Mouse (Mus musculus): ENCODE results near the gene Prkcz. TPM values are rescaled to one million over a fixed set of nuclear protein-coding genes. Genes with fewer than 3 reads are reported as not detected.
"Not testable (repeated sequence)": the region's sequence is repeated elsewhere in the genome, so short reads cannot be mapped to it uniquely, and the experiment has no call there.

Prkcz gene
- total RNA-seq, 4 experiments from 2014 or later, result 4.1 to 7.8 (median 5.5) TPM

DNA sequence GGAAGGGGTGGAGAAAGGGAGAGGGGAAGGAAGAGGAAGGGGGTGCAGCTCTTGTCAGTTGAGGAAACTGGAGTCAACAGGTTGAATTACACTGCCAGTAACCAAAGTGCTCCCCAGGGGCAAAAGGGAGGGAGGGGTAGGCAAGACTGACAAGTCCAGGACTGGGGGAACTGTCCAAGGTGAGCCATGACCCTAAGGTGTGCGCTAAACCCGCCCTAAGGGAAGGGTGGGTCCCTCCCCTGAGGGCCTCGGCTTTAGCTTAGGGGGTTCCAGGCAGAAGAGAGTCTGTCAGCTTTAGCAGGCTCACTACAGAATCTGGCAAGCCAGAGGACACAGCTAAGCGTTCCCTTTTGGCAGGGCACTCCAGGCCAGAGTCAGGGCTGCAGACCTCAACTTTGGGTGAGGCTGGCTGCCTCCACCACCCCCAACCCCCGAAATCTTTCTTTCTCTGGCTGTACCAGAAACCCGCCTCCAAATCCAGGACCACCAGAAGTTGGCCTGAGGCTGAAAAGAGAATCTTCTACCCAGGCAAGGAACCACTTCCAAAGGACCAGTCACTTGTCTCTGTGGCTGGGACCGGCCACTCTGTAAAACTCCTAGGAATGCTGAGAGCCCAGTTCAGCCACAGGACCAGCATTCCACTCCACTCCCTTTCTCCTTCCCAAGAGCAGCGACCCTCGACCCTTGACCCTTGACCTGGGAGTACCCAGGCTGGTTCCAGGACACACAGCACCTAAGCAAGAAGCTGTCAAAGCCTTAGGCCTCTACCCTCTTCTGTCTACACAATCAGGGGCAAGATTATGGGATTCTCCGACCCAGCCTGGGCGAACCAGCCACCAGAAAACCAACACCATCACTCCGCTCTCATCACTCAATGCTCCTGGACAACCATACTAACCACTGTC is 1.3 kb downstream of the Prkcz start:
- no peak for DNase-seq (ENCODE audit: low spot score)

DNA sequence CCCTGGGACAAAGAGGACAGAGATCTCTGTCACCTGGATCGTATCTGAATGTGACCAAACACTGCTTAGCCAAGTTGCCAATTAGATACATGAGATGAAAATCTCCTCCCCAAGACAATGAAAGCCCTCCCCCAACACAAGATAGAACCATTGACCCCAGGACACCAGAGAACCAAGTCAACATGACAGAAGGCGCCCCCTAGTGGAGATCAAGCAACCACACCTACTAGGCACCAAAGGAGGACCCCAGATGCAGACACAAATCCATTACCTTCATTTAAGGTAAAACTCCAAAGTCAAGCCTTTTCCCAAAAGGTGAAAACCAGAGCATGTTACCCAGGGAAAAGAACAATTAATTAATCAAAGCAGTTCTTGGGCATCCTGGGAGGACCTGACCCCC is 3.6 kb downstream of the Prkcz start:
- DNase-seq (ENCODE audit: low spot score), result no peak

DNA sequence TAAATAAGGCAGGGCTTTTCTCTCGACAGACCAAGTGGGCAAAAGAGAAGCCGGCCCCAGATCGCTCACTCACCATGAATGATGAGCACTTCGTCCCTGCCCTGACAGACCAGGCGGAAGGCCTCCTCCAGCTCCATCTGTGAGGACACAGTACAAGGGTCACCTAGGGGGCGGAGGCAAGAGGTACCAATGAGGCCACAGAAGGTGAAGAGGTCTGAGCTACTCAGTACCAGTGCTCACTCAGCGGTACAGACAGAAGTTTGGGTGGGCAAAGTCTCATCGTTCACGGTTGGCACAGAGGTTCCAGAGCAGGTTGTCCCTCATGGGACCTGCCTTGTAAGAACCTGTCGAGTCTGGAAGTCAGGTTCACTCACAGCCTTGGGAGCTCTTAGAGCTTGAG is 4.8 kb downstream of the Prkcz start:
- no peak for DNase-seq (ENCODE audit: low spot score)

DNA sequence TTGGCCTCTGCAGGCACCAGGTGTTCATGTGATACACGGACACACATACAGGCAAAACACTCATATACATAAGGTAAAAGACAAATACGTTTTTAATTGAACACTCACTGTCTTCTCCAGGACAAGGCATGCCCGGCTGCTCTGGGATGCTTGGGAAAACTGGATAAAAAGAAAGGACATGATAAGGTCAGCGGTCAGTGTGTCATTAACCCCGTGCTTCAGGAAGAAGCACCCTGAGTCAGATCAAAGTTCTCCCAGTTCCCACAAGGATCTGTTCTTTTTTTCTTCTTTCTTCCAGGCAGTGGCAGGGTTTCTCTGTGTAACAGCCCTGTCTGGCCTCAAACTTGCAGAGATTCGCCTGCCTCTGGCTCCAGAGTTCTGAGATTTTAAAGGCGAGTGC is 6.6 kb downstream of the Prkcz start:
- DNase-seq (ENCODE audit: low spot score), result no peak

DNA sequence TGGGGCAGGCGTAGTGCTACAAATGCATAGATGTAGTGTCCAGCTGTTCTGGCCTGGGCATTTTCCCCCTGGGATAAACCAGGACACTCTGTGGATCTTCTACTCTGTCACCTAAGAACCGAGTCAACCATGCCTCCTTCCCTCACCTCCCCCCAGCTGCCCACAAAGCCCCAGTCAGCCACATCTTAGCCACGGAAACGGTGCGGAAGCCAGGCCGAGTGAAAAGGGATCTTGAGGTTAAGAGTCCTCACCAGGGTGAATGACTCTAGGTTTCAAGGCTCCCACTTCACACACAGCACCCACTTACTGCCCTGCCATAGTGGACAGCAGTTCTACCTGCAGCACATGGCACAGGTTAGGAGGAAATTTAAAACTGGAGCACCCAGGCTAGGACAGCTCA is 7.1 kb downstream of the Prkcz start:
- DNase-seq (ENCODE audit: low spot score), result no peak

DNA sequence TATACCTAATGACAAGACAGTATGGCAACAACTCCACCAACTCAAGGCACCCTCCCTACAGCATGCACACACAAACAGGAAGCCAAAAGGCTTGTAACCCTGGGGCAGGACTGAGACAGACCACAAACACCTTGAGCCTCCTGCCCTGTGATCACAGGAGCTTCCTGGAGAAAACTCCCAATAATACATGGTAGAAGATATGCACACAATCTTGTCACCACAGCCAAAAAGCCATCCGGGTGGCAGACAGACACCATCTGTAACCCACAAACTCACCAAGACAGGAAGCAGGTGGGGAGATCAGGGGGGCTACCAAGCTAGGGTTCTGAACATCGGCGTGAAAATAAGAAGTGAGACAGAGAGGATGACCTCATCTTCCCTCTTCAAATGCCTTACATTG is 8.6 kb downstream of the Prkcz start:
- no peak for DNase-seq (ENCODE audit: low spot score)

DNA sequence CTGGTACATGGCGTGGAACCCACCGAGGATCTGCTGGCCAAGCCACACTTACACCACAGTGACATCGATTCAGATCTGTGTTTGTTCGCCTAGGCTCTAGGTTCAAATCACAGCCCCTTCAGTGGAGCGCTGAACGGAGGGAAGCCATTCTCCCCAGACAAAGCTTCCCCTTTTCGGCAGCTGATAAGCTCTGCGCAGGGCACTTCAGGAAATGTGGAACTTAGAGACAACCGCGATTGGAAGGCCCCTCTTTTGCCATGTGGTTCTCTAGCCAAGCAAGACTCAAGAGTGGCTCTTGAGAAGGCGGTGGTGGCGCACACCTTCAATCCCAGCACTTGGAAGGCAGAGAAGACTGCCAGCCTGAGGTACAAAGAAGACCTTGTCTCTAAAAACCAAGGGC is 14.8 kb downstream of the Prkcz start:
- no peak for DNase-seq (ENCODE audit: low spot score)

DNA sequence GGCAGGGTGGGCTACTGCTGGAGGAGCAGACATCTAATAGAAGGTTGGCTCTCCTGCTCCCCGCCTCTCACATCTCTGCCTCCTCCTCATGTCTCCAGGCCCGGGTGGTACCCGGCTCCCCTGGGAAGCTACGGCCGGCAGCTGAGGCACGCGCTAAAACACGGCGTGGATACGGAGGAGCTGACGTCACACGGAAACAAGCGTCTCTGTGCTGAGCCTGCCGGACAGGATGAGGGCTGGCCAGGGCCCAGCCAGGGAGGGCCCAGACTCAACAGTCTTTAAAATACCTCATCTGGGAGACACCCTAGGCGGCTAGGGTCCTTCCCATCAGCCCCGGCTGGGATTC is 15.6 kb downstream of the Prkcz start:
- DNase-seq (ENCODE audit: low spot score), result peak; percentile 58

DNA sequence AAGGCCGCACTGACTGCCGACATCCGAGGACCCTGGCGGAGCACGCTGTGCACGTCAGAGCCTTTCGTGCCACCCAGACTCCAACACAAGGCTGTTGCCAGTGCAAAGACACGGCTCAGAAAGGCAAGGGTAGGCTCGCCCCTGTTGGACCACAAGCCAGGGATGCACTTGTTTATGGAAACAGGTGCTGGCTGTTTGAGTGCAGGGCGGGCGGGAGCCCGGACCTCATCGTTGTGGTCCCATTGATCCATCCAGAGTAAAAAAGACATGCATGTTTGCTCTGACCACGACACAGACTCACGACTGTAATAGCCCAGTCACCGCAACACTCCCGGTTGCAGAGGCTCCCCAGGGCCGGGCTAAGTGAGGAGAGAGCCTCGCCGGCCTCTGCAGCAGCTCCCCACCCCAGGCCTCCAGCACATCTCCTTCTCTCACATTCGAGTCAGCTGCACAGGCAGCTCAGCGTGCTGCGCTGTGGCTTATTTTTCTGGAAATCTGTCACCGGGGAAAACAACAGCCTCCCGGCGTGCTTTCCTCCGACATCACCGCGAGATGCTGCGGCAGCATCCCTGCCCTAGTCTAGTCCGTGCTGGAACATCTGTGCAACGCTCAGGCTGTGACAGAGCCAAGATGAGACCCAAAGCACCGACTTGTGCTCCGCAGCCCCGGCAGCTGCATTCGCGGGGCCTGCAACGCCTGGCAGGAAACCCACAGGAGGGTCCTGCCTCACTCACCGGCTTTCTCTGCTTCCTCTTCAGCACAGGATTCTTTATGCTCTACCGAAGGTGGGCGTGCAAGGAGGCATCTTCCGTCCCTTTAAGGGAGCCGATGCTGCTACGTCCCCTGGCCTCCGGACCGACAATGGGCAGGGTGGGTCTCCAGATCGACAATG is 16.2 kb downstream of the Prkcz start:
- no peak for DNase-seq (ENCODE audit: low spot score)

DNA sequence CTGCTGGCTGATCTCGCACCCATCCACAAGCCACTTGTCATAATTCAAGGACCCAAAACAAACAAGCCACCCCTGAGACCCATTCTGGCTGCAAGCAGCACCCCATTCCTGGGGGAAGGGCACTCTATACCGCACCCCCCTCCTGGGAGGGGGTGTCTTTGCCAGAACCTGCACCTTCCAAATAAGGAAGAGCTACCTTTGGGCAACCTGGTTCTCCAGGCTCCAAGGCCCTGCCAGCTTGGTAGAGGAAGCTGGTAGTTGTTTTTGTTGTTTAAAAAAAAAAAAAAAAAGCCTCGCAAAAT is 16.9 kb downstream of the Prkcz start:
- DNase-seq (ENCODE audit: low spot score), result no peak

DNA sequence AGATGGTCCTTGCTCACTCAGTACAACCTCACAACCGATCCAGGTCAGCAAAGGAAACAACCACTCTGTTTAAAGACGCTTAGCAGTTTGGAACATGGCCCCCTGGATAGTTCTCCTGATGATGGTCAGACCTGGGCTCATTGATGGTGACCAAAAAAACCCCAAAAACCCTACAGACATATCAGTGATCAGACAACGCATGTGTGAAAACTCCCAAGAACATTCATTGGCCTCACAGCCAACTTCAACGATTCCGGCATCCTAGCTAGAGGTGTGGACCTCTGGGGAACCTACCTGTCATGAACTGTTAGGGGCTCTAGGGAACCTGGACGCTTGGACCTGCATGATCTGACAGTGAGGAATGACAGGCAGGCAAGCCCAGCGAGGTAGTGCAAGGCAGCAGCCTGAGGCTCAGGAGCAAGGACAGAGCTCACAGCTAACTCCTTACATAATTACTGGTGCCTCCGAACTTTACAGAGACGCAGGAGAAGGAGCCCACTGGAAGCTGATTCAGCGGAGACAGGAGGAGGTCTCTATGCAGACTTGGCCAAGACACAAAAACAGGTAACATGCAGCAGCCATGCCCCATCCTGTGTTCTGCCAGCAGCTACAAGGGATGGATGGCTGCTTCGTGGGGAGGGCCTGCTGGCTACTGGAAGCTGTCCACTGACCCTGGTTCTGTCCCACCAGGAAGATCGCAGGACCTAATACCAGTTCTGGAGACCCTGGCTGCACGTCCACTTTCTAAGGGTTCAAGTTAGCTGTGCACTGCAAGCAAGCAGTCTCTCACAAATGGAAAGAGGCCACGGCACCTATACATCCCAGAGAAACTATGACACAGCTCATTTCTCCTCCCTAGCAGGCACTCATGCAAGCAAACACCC is 17.5 kb downstream of the Prkcz start:
- no peak for DNase-seq (ENCODE audit: low spot score)

DNA sequence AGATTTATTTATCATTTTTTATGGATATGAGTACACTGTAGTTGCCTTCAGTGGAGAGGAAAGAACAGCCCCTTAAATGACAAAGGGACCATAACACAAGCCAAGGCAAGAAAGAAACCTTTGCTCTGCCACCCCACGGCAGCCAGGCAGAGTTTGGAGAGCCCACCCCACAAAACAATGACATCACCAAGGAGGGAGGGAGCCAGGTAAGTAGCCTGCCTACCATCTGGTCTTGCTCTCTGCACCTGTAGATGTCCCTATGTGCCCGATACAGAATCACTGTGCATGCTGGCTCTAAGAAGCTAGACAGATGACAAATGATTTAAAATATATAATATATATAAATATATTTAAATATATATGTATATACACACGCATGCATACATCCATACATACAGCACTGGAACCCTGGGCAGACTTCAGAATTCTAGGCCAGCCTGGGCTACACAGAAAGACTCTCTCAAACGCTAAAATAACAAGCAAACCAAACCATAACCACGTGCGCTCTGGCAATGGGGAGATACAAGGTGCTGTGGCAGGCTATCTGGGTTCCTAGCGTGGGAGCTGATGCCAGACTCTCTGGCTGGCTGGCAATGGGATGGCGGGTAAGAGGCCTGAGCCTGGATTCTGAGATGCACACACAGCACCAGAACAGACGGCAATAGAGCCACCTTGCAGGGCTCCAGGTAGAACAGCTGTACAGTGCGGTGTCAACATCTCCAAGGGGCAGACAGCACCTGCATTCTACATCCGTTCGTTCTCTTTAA is 24.7 kb downstream of the Prkcz start:
- DNase-seq (ENCODE audit: low spot score), result no peak

DNA sequence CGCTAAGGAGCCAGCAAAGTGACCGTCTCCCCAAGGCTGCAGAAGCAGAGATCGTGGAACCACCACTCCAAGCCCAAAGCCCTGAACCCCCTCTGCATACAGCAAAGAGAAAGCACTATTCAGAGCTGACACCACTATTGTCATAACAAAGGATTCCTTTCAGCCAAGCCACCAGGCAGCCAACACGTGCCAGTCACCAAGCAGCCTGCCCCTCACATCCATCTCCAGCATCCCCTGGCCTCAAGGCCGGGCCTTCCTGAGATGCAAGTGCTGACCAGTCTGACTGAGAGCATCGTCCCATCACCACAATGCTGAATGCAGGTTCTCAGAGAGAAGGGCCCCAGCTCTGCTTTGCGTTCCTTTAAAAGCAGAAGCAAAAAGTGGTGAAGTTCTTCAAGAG is 28.9 kb downstream of the Prkcz start:
- no peak for DNase-seq (ENCODE audit: low spot score)

DNA sequence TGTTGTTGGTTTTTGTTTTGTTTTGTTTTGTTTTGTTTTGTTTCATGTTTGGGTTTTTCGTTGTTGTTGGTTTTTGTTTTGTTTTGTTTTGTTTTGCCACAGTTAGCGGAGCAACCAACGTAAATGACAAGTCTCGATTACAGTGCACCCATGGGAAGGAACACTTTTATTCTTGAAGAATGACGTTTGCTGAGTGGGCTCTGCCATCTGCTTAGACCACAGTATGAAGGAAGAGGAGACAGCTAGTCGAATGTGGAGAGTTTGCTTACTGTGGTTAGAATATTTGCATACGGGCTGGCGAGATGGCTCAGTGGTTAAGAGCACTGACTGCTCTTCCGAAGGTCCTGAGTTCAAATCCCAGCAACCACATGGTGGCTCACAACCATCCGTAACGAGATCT is 32.8 kb downstream of the Prkcz start:
- not testable (repeated sequence) for DNase-seq (ENCODE audit: low spot score)

DNA sequence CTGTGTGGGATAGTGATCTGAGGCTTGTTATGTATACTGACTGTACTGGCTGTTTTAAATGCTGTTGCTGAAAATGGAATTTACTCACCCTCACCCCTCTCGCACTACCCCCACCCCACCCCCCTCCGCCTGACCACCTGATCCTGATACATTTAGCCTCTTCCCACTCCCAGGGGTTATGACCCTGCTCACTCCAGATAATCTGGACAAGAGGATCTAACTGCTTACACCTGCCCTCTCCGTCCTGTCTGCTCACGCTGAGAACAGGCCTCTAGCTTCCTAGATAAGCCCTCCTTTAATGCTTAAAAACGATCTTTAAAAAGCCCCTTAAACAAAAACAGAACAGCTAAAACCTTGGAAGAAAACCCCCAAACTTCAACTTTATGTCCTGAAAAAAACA is 35.4 kb downstream of the Prkcz start:
- no peak for DNase-seq (ENCODE audit: low spot score)

DNA sequence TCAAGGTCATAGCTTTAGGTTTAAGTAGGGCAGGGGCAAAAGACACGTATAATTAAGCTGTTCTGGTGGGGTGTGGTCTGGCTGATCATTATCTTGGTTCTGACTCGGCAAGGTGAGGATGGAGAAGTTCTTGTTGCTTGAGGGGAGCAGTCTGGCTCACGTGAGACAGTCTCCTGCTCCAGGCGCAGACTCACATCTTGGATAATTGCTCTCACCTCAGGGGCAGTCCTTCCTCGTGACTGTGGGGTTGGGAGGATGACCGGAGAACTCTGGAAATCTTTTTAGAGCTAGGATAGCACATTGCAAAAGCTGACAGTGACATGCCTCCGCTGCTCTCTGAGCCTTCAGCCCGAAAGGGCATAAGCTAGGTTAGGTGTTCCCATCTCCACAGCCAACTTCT is 36.6 kb downstream of the Prkcz start:
- no peak for DNase-seq (ENCODE audit: low spot score)

DNA sequence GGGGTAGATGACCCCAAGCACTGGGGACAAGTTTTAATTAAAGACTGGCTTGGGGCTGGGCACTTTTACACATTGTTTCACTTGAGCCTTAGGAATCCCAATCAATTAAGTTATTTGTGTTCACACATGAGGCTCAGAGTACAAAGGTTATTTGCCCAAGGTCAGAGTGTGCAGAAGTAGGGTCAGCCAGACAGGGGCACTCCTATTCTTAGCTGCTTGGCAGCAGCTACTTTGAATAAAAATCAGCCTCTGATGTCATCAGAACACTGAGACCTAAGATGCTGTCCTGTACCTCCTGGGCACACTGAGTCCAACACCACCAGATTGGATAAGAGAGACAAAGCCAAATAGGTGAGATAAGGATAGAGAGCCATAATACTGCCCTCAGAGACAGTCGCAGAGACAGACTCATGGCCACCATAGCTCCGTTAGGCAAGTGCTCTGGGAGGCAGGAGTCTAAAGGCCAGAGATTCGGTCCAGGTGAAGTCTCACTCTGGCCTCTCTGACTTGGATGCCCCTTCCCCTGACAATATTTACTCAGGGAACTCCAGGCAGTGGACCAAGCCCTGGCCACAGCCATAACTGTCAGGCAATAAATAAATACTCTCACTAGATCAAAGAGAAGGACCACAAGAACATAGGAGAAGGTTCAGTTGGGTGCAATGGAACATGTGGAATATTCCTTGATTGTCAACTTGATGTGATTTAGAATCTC is 37.9 kb downstream of the Prkcz start:
- no peak for DNase-seq (ENCODE audit: low spot score)

DNA sequence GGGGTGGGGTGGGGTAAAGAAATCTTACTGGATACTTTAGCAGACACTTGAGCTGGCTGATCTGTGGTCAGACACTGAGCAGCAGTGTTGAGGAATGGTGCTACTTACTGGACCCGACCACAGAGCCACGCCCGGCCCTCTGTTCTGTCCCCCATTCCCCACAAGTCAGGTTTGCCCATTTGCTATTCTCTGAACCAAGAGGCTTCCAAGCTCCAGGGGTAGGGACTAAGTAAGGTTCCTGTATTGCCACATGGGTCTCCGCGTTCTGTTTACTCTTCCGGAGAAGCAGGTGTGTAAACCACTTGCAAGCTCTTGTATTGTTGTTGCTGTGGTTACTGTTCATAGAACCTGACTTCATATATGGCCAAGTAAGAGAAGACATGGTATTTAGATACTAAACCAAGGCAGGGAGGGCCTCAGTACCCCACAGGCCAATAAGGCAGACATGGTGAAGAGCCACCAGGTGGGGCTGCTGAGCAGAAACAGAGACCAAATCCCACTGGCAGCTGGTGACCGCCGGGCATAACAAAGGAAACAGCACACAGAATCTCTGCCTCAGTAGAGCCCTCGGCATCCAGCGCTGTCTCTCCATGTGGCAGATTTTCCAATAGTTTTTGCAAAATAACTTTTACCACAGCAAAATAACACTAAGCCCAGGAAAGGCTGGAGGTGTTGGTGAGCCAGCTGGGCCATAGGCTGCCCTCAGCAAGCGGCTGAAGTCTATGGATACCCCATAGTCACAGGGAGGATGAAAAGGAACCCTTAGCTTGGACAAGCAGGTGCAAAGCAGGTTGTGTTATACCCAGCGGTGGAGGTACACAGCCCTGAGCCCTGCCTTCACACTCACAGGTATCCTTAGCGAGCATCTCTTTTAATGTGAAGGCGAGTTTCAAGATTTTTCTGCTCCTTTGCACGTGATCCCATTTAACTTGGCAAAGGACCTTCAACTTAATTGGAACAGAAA is 40.6 kb downstream of the Prkcz start:
- DNase-seq (ENCODE audit: low spot score), result no peak

DNA sequence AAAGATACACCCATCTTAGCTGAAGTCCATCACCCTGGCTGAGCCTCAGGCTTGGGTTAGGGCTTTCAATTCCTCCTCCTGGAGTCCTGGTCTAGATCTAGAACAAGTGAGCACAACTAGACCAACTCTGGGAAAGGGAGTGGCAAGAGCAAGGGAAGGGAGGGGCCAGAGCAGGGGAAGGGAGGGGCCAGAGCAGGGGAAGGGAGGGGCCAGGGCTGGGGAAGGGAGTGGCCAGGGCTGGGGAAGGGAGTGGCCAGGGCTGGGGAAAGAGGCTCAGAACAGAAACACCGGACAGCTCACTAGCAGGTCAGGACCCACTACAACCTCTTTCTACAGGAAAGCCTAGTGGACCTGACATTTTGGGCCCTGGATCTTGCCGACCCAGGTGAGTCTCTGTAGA is 42.9 kb downstream of the Prkcz start:
- DNase-seq (ENCODE audit: low spot score), result no peak

DNA sequence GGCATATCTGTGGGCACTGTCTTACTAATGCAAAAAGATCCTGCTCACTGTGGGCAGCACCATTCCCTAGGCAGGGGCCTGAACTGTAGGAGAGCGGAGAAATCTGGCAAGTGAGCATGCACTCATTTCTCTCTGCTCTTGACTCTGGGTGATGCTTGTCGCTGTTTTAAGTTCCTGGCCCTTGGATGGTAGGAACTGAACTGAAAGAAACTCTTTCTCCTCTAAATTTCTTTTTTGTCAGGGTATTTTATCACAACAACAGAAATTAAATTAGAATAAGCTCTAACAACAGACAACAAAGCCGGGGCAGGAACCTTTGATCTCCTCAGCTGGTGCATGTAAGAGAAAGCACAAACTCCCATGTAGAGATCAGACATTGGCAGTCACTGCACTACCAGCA is 46.1 kb downstream of the Prkcz start:
- DNase-seq (ENCODE audit: low spot score), result no peak

Measured in heart, adult 8-10 months (tissue).